Mouse (Mus musculus) small intestine, adult 2 months (tissue): Measurements from ENCODE around the gene Hoxb2. TPM values are rescaled to one million over a fixed set of nuclear protein-coding genes. Genes with fewer than 3 reads are reported as not detected.
A peak's percentile ranks its signal among the peaks of the same experiment; 100 is the strongest.

ENCODE experiments used
- H3K27ac ChIP-seq: fragments of 200-500 bp; 2 replicates; pipeline ENCODE4 v1.5.1; 2012; ENCODE audit warnings: low read depth, low read length, control low read depth, inconsistent platforms; ENCODE audit not compliant: insufficient read depth
- H3K27me3 ChIP-seq: fragments of 200-500 bp; 2 replicates; pipeline ENCODE4 v1.6.1; 2012; ENCODE audit warnings: mild to moderate bottlenecking, moderate library complexity, low read length, inconsistent platforms; ENCODE audit not compliant: control insufficient read depth, insufficient read depth
- H3K36me3 ChIP-seq: fragments of 200-500 bp; 2 replicates; pipeline ENCODE4 v1.6.1; 2012; ENCODE audit warnings: mild to moderate bottlenecking, low read length, control low read depth, inconsistent platforms; ENCODE audit not compliant: control insufficient read depth, insufficient read depth
- H3K4me1 ChIP-seq: fragments of 200-500 bp; 2 replicates; pipeline ENCODE4 v1.6.1; 2012; ENCODE audit warnings: low read length, inconsistent platforms, mixed read lengths; ENCODE audit not compliant: control insufficient read depth, insufficient read depth, insufficient read length
- H3K4me3 ChIP-seq: fragments of 200-500 bp; 2 replicates; pipeline ENCODE4 v1.5.1; 2012; ENCODE audit warnings: low read depth, mild to moderate bottlenecking, control low read depth, inconsistent platforms, low read length, moderate library complexity
- CTCF ChIP-seq: fragments of 200-500 bp; IDR thresholded peaks from 2 replicates; pipeline ENCODE4 v1.5.1; 2012; ENCODE audit warnings: low read depth, mild to moderate bottlenecking, control low read depth, inconsistent platforms, low read length, moderate library complexity, mixed read lengths; ENCODE audit not compliant: insufficient replicate concordance, insufficient read length; ENCODE audit errors: extremely low read depth
- POLR2A ChIP-seq: fragments of 200-500 bp; IDR thresholded peaks from 2 replicates; pipeline ENCODE4 v1.6.1; 2012; ENCODE audit warnings: low read depth, mild to moderate bottlenecking, control low read depth, inconsistent platforms, low read length, moderate library complexity
- WGBS: fragments of 180-500 bp; shearing (Covaris S2); methylation state at CpG from one replicate; pipeline ENCODE4 v1.1.7; 2018; 5-methylcytosine and 5-hydroxymethylcytosine counted together
- polyA plus RNA-seq: library from polyadenylated mRNA; depleted of rRNA; stranded (reverse); fragments of >200 nt; gene quantifications from 2 replicates; pipeline ENCODE4 v1.2.3, GENCODE M21; 2012

Hoxb2 gene
- polyA plus RNA-seq, 1 experiment = 9.9 TPM

- Histone ChIP-seq H3K27me3 (peaks cover 42% of the 10 kb centered on the region), H3K27ac (peak overlapping the region; percentile 85), H3K36me3 (no peaks in the 10 kb centered on the region), H3K4me1 (peaks cover 2% of the 10 kb centered on the region; the same call in 1 of the 2 replicates), H3K4me3 (peak overlapping the region; percentile 58)
- 17% methylated on average over 40 of the region's 40 CpGs for WGBS
- TF ChIP-seq CTCF (no peak), POLR2A (no peak)
These were observed 8.4 kb upstream of the Hoxb2 start for GRCm38 (mm10) chr11:96341701-96342575.

GRCm38 (mm10) chr11:96342576-96342930, 7.8 kb upstream of the Hoxb2 start:
- 38% methylated on average over 4 of the region's 4 CpGs for WGBS
- TF ChIP-seq CTCF (no peak), POLR2A (no peak)
- Histone ChIP-seq H3K4me3 (no peak overlapping the region), H3K4me1 (peaks cover 2% of the 10 kb centered on the region; the same call in 1 of the 2 replicates), H3K36me3 (no peaks in the 10 kb centered on the region), H3K27ac (peak overlapping the region; percentile 64; the same call in 1 of the 2 replicates), H3K27me3 (peaks cover 42% of the 10 kb centered on the region)

DNA sequence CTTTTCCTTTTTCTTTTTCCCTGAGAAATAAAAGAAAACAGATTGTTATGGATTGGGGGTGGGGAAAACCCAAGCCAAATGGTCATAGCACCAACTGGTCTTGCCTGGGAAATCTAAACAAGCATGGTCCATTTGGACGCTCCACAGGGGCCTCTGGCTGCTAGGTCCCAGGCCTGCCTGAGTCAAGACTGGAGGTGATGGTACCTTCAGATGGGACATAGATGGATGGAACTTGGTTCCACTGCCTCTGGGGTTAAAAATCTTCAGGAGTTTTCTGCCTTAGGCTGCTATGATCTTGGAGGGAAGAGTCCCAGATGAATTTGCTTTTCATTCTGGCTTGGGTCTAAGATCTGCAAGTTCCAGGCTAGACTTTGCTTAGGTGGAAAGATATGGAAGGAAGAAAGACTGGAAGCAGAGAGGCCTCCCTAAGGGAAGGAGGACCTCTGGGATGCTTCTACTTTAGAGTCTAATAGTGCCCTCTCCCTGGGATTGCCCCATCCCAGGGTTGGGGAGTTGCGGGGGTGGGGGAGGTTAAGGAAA, 7.0 kb upstream of the Hoxb2 start:
- H3K27me3 ChIP-seq = peaks cover 42% of the 10 kb centered on the region
- no peak overlapping the region for H3K4me3 ChIP-seq
- peaks cover 2% of the 10 kb centered on the region; the same call in 1 of the 2 replicates for H3K4me1 ChIP-seq
- 65% methylated on average over 2 of the region's 2 CpGs for WGBS
- peak overlapping the region; percentile 55 for H3K27ac ChIP-seq
- no peaks in the 10 kb centered on the region for H3K36me3 ChIP-seq
- TF ChIP-seq CTCF = no peak
- no peak for TF ChIP-seq POLR2A

- 61% methylated on average over 40 of the region's 40 CpGs for WGBS
- peak overlapping the region; percentile 67 for H3K27ac ChIP-seq
- TF ChIP-seq CTCF (no peak), POLR2A (no peak)
- H3K27me3 ChIP-seq = peaks cover 39% of the 10 kb centered on the region
- no peak overlapping the region for H3K4me3 ChIP-seq
- no peaks in the 10 kb centered on the region for H3K36me3 ChIP-seq
- peaks cover 2% of the 10 kb centered on the region; the same call in 1 of the 2 replicates for H3K4me1 ChIP-seq
These were observed 6.1 kb upstream of the Hoxb2 start for GRCm38 (mm10) chr11:96344061-96344877.

DNA sequence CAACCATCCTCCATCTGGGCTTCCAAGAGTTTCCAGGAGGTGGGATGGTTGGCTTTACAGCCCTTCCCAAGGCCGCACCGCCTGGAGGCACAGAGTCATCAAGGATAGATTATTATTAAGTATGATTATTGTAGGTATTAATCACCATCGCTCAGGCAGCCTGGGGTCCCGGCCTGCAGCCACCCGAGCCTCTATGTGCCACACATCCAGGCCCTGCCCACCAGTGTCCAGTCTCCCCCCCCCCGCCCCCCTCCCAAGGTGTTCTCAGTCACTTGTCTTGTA, 5.5 kb upstream of the Hoxb2 start:
- TF ChIP-seq CTCF = no peak
- no peak for TF ChIP-seq POLR2A
- peaks cover 2% of the 10 kb centered on the region; the same call in 1 of the 2 replicates for H3K4me1 ChIP-seq
- 0 out of 2 replicates have a peak overlapping the region, but pooled peaks have one; percentile 67 for H3K27ac ChIP-seq
- peaks cover 39% of the 10 kb centered on the region for H3K27me3 ChIP-seq
- WGBS = 52% methylated on average over 6 of the region's 6 CpGs
- H3K4me3 ChIP-seq = no peak overlapping the region
- H3K36me3 ChIP-seq = no peaks in the 10 kb centered on the region

DNA sequence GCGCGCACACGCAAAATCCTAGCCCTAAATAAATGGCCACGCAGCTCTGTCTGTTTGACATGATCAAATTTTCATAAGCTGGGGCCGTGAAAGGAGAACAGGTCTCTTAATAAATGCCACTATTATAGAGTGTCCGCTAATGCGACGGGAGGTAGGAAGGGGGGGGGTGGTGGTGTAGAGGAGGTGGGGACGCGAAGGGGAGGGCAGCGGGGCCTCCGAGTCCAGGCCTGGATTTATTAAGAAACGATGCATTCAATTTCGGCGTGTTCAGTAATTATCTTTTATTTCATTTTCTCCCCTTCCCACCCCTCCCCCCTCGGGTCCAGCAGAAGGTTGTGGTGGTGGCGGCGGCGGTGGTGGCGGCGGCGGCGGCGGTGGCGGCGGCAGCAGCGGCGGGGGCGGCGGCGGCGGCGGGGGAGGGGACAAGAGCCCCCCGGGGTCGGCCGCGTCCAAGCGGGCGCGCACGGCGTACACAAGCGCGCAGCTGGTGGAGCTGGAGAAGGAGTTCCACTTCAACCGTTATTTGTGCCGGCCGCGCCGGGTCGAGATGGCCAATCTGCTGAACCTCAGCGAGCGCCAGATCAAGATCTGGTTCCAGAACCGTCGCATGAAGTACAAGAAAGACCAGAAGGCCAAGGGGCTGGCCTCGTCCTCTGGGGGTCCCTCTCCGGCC, 5.0 kb upstream of the Hoxb2 start:
- H3K27ac ChIP-seq = peak overlapping the region; percentile 33
- 28% methylated on average over 56 of the region's 56 CpGs for WGBS

More for the DNA sequence above, 5.0 kb upstream of the Hoxb2 start:
- Histone ChIP-seq H3K27me3 (peaks cover 36% of the 10 kb centered on the region), H3K4me1 (no peaks in the 10 kb centered on the region; the same call in 1 of the 2 replicates), H3K36me3 (no peaks in the 10 kb centered on the region), H3K4me3 (peak overlapping the region; percentile 48)
- TF ChIP-seq CTCF (no peak), POLR2A (no peak)
